8 mouse cellular contexts compared by ENCODE assay signal in genomic region chr4:62964844-62965496, GRCm38 (mm10). TPM values are rescaled to one million over a fixed set of nuclear protein-coding genes. Genes with fewer than 3 reads are reported as not detected.
DNase-seq lines count a peak whose midpoint lies in the region; ATAC-seq and TF ChIP-seq lines count a peak whose summit lies in the region.

No protein-coding gene starts in this region.

- H3K9ac ChIP-seq in heart, embryonic 15.5 days, result peak overlapping the region; percentile 95
- no peak overlapping the region; the same call in none of the 2 replicates for H3K9ac ChIP-seq in liver, embryonic 15.5 days

- H3K4me2 ChIP-seq in heart, embryonic 15.5 days, result peak overlapping the region; percentile 91
- peak overlapping the region; percentile 56 for H3K4me2 ChIP-seq in liver, embryonic 15.5 days

- no peak overlapping the region for H3K27ac ChIP-seq in layer of hippocampus, adult 2 months
- peak overlapping the region; percentile 60; the same call in 1 of the 2 replicates for H3K27ac ChIP-seq in heart, embryonic 15.5 days
- no peak overlapping the region for H3K27ac ChIP-seq in liver, embryonic 15.5 days (replicated peaks)

- WGBS in heart, embryonic 15.5 days, result 5% methylated on average over 32 of the region's 52 CpGs
- 4% methylated on average over 37 of the region's 52 CpGs for WGBS in liver, embryonic 15.5 days (ENCODE audit: insufficient replicate concordance)

- no peaks in the 10 kb centered on the region for H3K9me3 ChIP-seq in heart, embryonic 15.5 days (replicated peaks)
- H3K9me3 ChIP-seq in liver, embryonic 15.5 days (replicated peaks), result no peaks in the 10 kb centered on the region

- peaks cover 4% of the 10 kb centered on the region; the same call in 1 of the 2 replicates for H3K4me1 ChIP-seq in heart, embryonic 15.5 days (replicated peaks)
- H3K4me1 ChIP-seq in liver, embryonic 15.5 days (replicated peaks), result 0 out of 2 replicates have a peak, but pooled peaks cover 1% of the 10 kb centered on the region

- DNase-seq in layer of hippocampus, adult 2 months (ENCODE audit: low spot score in 2 of 2), result no peak
- DNase-seq in layer of hippocampus, adult 9-11 months, result no peak
- DNase-seq in embryo, embryonic 9.5 days (ENCODE audit: extremely low spot score), result peak; percentile 29
- peak; percentile 56 for DNase-seq in testis, postnatal 10 days (ENCODE audit: low spot score)
- DNase-seq in right cerebral cortex, postnatal 25 days, result no peak

- no peaks in the 10 kb centered on the region for H3K27me3 ChIP-seq in heart, embryonic 15.5 days
- H3K27me3 ChIP-seq in liver, embryonic 15.5 days, result peaks cover 42% of the 10 kb centered on the region

- no peak for TF ChIP-seq CTCF in layer of hippocampus, adult 2 months (conservative IDR thresholded peaks at IDR 0.05)

- peak overlapping the region; percentile 37; the same call in 1 of the 2 replicates for H3K4me3 ChIP-seq in layer of hippocampus, adult 2 months
- peak overlapping the region; percentile 88 for H3K4me3 ChIP-seq in heart, embryonic 15.5 days
- peak overlapping the region; percentile 59 for H3K4me3 ChIP-seq in liver, embryonic 15.5 days (replicated peaks)

- no peaks in the 10 kb centered on the region for H3K36me3 ChIP-seq in heart, embryonic 15.5 days
- no peaks in the 10 kb centered on the region for H3K36me3 ChIP-seq in liver, embryonic 15.5 days (replicated peaks)

- peak; percentile 50; the same call in 1 of the 2 replicates for ATAC-seq in heart, embryonic 15.5 days (replicated peaks; ENCODE audit: insufficient number of reproducible peaks, insufficient read depth, low FRiP score, low read depth)
- ATAC-seq in liver, embryonic 15.5 days (ENCODE audit: insufficient read depth), result no peak
- ATAC-seq in activated CD4-positive, CD25-positive, alpha-beta regulatory T cell, adult 4 months, result no peak

RNA-seq across cellular contexts. Expression of gene Zfp618, which starts 0.4 kb away (rescaled TPM):
- 1 to 10 TPM; 3.6 to 6.1 TPM for total RNA-seq in layer of hippocampus, adult 2 months (2021)
- polyA plus RNA-seq in heart, embryonic 15.5 days (2015; fragmentation: Nextera tagmentation; extraction: Ambion mirVana), result 7.6 and 11.9 TPM in 2 replicates
- polyA plus RNA-seq in liver, embryonic 15.5 days (2015; fragmentation: Nextera tagmentation; extraction: Ambion mirVana), result 4.3 and 5.6 TPM in 2 replicates
- polyA plus RNA-seq in activated CD4-positive, CD25-positive, alpha-beta regulatory T cell, adult 4 months (2017; shearing (Covaris generic)), result under 1 TPM in 1 of 2 experiments, not detected in 1; 0.20 TPM

Comparison
In these comparisons a context has a peak if more than half of its experiments do, and no peak if none do; other contexts are left out.
1. DNase-seq: peak in embryo, embryonic 9.5 days (single experiment) and testis, postnatal 10 days (single experiment); none in layer of hippocampus, adult 2 months (0 of 2), layer of hippocampus, adult 9-11 months (single experiment) and right cerebral cortex, postnatal 25 days (single experiment).
2. H3K4me3 ChIP-seq: peak in every context shown above with its lines; median percentile 88 in heart, embryonic 15.5 days; 59 in liver, embryonic 15.5 days; 37 in layer of hippocampus, adult 2 months.